Mouse (Mus musculus): Measurements from ENCODE around the gene Sirt6. TPM values are rescaled to one million over a fixed set of nuclear protein-coding genes. Genes with fewer than 3 reads are reported as not detected.
A peak's percentile ranks its signal among the peaks of the same experiment; 100 is the strongest.

The Sirt6 gene
- polyA plus RNA-seq, 1 experiment from 2014 or later: 15.1 TPM

- Histone ChIP-seq H3K36me3 (ENCODE audit: control insufficient read depth, insufficient read depth, low read length) (no peaks in the 10 kb centered on the region), H3K4me3 (ENCODE audit: low read depth, low read length) (no peak overlapping the region), H3K27ac (replicated peaks) (no peak overlapping the region), H3K9ac (ENCODE audit: low read length) (no peak overlapping the region), H3K4me1 (replicated peaks; ENCODE audit: control insufficient read depth, insufficient read depth) (0 out of 2 replicates have a peak, but pooled peaks cover 3% of the 10 kb centered on the region), H3K4me2 (replicated peaks; ENCODE audit: low read depth) (no peak overlapping the region), H3K27me3 (ENCODE audit: control insufficient read depth, insufficient read depth, low read length) (no peaks in the 10 kb centered on the region), H3K9me3 (ENCODE audit: control insufficient read depth, low read length) (no peaks in the 10 kb centered on the region)
- WGBS: 89% methylated on average over 4 of the region's 4 CpGs
- TF ChIP-seq EP300 (optimal IDR thresholded peaks at IDR 0.05): no peak
- TF ChIP-seq CTCF (IDR thresholded peaks at IDR 0.05; ENCODE audit: low read depth): no peak
- ATAC-seq (ENCODE audit: low FRiP score, low TSS enrichment): no peak
- DNase-seq (ENCODE audit: low spot score): no peak
Measured at GRCm38 (mm10) chr10:81645391-81645790, 17.8 kb upstream of the Sirt6 start.

GRCm38 (mm10) chr10:81644716-81645115 is 17.1 kb upstream of the Sirt6 start:
- TF ChIP-seq CTCF (IDR thresholded peaks at IDR 0.05; ENCODE audit: low read depth) (no peak), EP300 (optimal IDR thresholded peaks at IDR 0.05) (no peak)
- WGBS: 90% methylated on average over 18 of the region's 18 CpGs
- no peaks in the 10 kb centered on the region for H3K27me3 ChIP-seq (ENCODE audit: control insufficient read depth, insufficient read depth, low read length)
- no peak overlapping the region for H3K27ac ChIP-seq (replicated peaks)
- no peak overlapping the region for H3K4me2 ChIP-seq (replicated peaks; ENCODE audit: low read depth)
- H3K9me3 ChIP-seq (ENCODE audit: control insufficient read depth, low read length): no peaks in the 10 kb centered on the region
- DNase-seq (ENCODE audit: low spot score) (no peak), ATAC-seq (ENCODE audit: low FRiP score, low TSS enrichment) (no peak)
- H3K36me3 ChIP-seq (ENCODE audit: control insufficient read depth, insufficient read depth, low read length): no peaks in the 10 kb centered on the region
- no peak overlapping the region for H3K9ac ChIP-seq (ENCODE audit: low read length)
- H3K4me3 ChIP-seq (ENCODE audit: low read depth, low read length): no peak overlapping the region
- H3K4me1 ChIP-seq (replicated peaks; ENCODE audit: control insufficient read depth, insufficient read depth): 0 out of 2 replicates have a peak, but pooled peaks cover 3% of the 10 kb centered on the region

GRCm38 (mm10) chr10:81644162-81644561 is 16.6 kb upstream of the Sirt6 start:
- Histone ChIP-seq H3K4me3 (ENCODE audit: low read depth, low read length) (peak overlapping the region; percentile 77; the same call in 1 of the 2 replicates), H3K9ac (ENCODE audit: low read length) (peak overlapping the region; percentile 93), H3K27ac (replicated peaks) (no peak overlapping the region; the same call in 1 of the 2 replicates), H3K36me3 (ENCODE audit: control insufficient read depth, insufficient read depth, low read length) (no peaks in the 10 kb centered on the region), H3K9me3 (ENCODE audit: control insufficient read depth, low read length) (no peaks in the 10 kb centered on the region), H3K4me2 (replicated peaks; ENCODE audit: low read depth) (peak overlapping the region; percentile 96), H3K27me3 (ENCODE audit: control insufficient read depth, insufficient read depth, low read length) (no peaks in the 10 kb centered on the region), H3K4me1 (replicated peaks; ENCODE audit: control insufficient read depth, insufficient read depth) (0 out of 2 replicates have a peak, but pooled peaks cover 3% of the 10 kb centered on the region)
- 57% methylated on average over 2 of the region's 2 CpGs for WGBS
- ATAC-seq (ENCODE audit: low FRiP score, low TSS enrichment) (no peak), DNase-seq (ENCODE audit: low spot score) (no peak)
- no peak for TF ChIP-seq CTCF (IDR thresholded peaks at IDR 0.05; ENCODE audit: low read depth)
- no peak for TF ChIP-seq EP300 (optimal IDR thresholded peaks at IDR 0.05)

- ATAC-seq (ENCODE audit: low FRiP score, low TSS enrichment) (peak; percentile 91), DNase-seq (ENCODE audit: low spot score) (peak; percentile 95)
- Histone ChIP-seq H3K4me1 (replicated peaks; ENCODE audit: control insufficient read depth, insufficient read depth) (0 out of 2 replicates have a peak, but pooled peaks cover 3% of the 10 kb centered on the region), H3K27me3 (ENCODE audit: control insufficient read depth, insufficient read depth, low read length) (no peaks in the 10 kb centered on the region), H3K9ac (ENCODE audit: low read length) (peak overlapping the region; percentile 93), H3K27ac (replicated peaks) (peak overlapping the region; percentile 96), H3K36me3 (ENCODE audit: control insufficient read depth, insufficient read depth, low read length) (no peaks in the 10 kb centered on the region), H3K4me2 (replicated peaks; ENCODE audit: low read depth) (peak overlapping the region; percentile 96), H3K9me3 (ENCODE audit: control insufficient read depth, low read length) (no peaks in the 10 kb centered on the region), H3K4me3 (ENCODE audit: low read depth, low read length) (peak overlapping the region; percentile 77)
- TF ChIP-seq EP300 (optimal IDR thresholded peaks at IDR 0.05) (no peak), CTCF (IDR thresholded peaks at IDR 0.05; ENCODE audit: low read depth) (peak; percentile 69)
- under 1% methylated on average over 55 of the region's 75 CpGs for WGBS
Measured at GRCm38 (mm10) chr10:81643449-81644055, 16.0 kb upstream of the Sirt6 start.

GRCm38 (mm10) chr10:81642648-81643448 is 15.3 kb upstream of the Sirt6 start:
- Histone ChIP-seq H3K27ac (replicated peaks) (peak overlapping the region; percentile 96), H3K9me3 (ENCODE audit: control insufficient read depth, low read length) (no peaks in the 10 kb centered on the region), H3K4me3 (ENCODE audit: low read depth, low read length) (peak overlapping the region; percentile 77), H3K36me3 (ENCODE audit: control insufficient read depth, insufficient read depth, low read length) (no peaks in the 10 kb centered on the region), H3K27me3 (ENCODE audit: control insufficient read depth, insufficient read depth, low read length) (no peaks in the 10 kb centered on the region), H3K4me1 (replicated peaks; ENCODE audit: control insufficient read depth, insufficient read depth) (0 out of 2 replicates have a peak, but pooled peaks cover 3% of the 10 kb centered on the region), H3K4me2 (replicated peaks; ENCODE audit: low read depth) (peak overlapping the region; percentile 96), H3K9ac (ENCODE audit: low read length) (peak overlapping the region; percentile 93)
- no peak for DNase-seq (ENCODE audit: low spot score)
- ATAC-seq (ENCODE audit: low FRiP score, low TSS enrichment): peak; percentile 49
- WGBS: 14% methylated on average over 22 of the region's 24 CpGs
- TF ChIP-seq EP300 (optimal IDR thresholded peaks at IDR 0.05): no peak
- no peak for TF ChIP-seq CTCF (IDR thresholded peaks at IDR 0.05; ENCODE audit: low read depth)

All from stomach, postnatal 0 days (tissue).